Mouse (Mus musculus) neural tube, embryonic 12.5 days (tissue): ENCODE results near the gene Hpd. TPM values are rescaled to one million over a fixed set of nuclear protein-coding genes. Genes with fewer than 3 reads are reported as not detected.
"Not testable (repeated sequence)": the region's sequence is repeated elsewhere in the genome, so short reads cannot be mapped to it uniquely, and the experiment has no call there.

Experiments
- ATAC-seq: fragments of 200-750 bp; cut with Nextera tagmentation; 2 replicates; pipeline ENCODE4 v1.8.0; 2017; ENCODE audit warnings: low read depth, mild to moderate bottlenecking, moderate TSS enrichment, moderate library complexity; ENCODE audit not compliant: low FRiP score
- H3K27ac ChIP-seq: fragments of 300-500 bp; sonication (generic); 2 replicates; pipeline ENCODE4 v1.5.1; 2016
- H3K27me3 ChIP-seq: fragments of 300-500 bp; sonication (generic); replicated peaks from 2 replicates; pipeline ENCODE4 v1.6.1; 2016; ENCODE audit warnings: mild to moderate bottlenecking
- H3K36me3 ChIP-seq: fragments of 300-500 bp; sonication (generic); 2 replicates; pipeline ENCODE4 v1.6.1; 2016; ENCODE audit warnings: mild to moderate bottlenecking
- H3K4me1 ChIP-seq: fragments of 300-500 bp; sonication (generic); 2 replicates; pipeline ENCODE4 v1.6.1; 2016
- H3K4me2 ChIP-seq: fragments of 300-500 bp; sonication (generic); replicated peaks from 2 replicates; pipeline ENCODE4 v1.6.1; 2016; ENCODE audit warnings: mild to moderate bottlenecking
- H3K4me3 ChIP-seq: fragments of 300-500 bp; sonication (generic); 2 replicates; pipeline ENCODE4 v1.5.1; 2016
- H3K9ac ChIP-seq: fragments of 300-500 bp; sonication (generic); 2 replicates; pipeline ENCODE4 v1.6.1; 2016; ENCODE audit warnings: mild to moderate bottlenecking
- H3K9me3 ChIP-seq: fragments of 300-500 bp; sonication (generic); 2 replicates; pipeline ENCODE4 v1.6.1; 2016; ENCODE audit warnings: mild to moderate bottlenecking
- WGBS: fragments of 180-500 bp; shearing (Covaris S2); methylation state at CpG from one replicate; pipeline ENCODE4 v1.1.7; 2016; 5-methylcytosine and 5-hydroxymethylcytosine counted together
- polyA plus RNA-seq: library from polyadenylated mRNA; unstranded; fragments of >200 nt; fragmentation: Nextera tagmentation; extraction: Ambion mirVana; gene quantifications from 2 replicates; pipeline ENCODE4 v1.2.1, GENCODE M21; 2016

The Hpd gene
- polyA plus RNA-seq, 1 experiment from 2014 or later = not detected

DNA sequence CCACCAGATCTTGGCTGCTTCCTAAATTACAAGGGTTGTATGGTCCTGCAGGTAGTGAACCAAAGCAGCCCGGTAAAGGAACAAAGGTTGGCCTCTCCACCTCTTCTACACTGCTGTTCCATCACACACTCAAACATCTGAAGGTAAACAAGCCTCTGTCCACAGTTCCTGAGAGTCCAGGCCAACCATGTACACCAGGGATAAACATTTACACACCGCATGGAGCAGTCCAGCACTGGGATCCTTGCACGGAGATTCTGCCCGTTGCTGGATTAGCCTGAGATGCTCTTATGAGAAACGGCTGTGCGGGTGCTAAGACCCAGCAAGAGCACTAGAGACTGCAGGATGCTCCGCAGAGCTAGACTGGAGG is 19.0 kb upstream of the Hpd start:
- Histone ChIP-seq H3K4me1 (no peaks in the 10 kb centered on the region), H3K9ac (no peak overlapping the region), H3K36me3 (no peaks in the 10 kb centered on the region), H3K4me2 (no peak overlapping the region), H3K4me3 (no peak overlapping the region), H3K27ac (no peak overlapping the region), H3K9me3 (no peaks in the 10 kb centered on the region), H3K27me3 (no peaks in the 10 kb centered on the region)
- ATAC-seq = no peak
- 88% methylated on average over 7 of the region's 7 CpGs for WGBS

DNA sequence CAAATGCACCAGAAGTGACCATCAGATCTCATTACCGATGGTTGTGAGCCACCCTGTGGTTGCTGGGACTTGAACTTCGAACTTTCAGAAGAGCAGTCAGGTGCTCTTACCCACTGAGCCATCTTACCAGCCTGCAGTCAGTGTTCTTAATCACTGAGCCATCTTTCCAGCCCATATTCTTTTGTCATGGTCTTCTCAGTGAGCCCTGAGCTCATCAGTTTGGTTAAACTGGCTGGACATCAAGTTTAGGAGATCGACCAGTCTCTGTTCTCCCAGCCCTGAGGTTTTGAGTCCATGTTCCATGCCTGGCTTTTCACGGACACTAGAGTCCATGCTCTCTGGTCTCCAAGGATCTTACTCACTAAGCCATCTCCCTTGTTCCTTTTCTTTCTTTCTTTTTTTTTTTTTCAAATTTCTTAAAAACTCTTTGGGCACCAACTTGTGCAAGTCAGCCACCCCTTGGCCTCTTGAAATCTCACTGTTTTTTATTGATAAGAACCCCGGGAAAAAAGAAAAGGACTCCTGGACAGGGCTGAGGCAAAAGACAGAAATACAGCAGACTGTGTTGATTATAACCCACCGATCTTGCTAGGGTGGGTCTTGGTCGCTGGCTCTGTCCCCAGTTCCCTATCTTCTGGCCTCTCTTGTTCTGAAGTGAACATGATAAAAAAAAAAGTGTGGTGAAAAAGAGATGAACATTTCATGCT is 18.4 kb upstream of the Hpd start:
- H3K4me3 ChIP-seq, H3K27ac ChIP-seq, H3K9me3 ChIP-seq, H3K4me1 ChIP-seq, ATAC-seq, H3K36me3 ChIP-seq, H3K9ac ChIP-seq, H3K4me2 ChIP-seq, H3K27me3 ChIP-seq: not testable (repeated sequence)
- WGBS = 92% methylated on average over 6 of the region's 7 CpGs

DNA sequence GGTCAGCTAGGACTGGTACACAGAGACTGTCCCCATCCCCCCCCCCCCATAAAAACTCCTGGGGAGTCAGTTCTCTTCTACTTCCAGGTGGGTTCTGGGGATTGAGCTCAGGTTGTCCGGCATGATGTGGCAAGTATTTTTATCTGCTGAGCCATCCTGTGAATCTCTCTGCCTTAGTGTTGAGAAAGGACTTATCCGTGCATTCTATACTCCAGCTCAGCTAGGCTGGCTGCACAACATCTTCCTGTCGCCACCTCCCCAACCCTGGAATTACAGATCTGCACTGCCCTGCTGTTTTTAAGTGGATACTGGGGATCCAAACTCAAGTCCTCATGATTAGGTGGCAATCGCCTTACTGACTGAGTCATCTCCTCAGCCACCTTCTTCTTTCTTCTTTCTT is 16.0 kb upstream of the Hpd start:
- Histone ChIP-seq H3K27me3 (no peaks in the 10 kb centered on the region), H3K4me1 (no peaks in the 10 kb centered on the region), H3K9me3 (no peaks in the 10 kb centered on the region), H3K4me3 (no peak overlapping the region), H3K36me3 (no peaks in the 10 kb centered on the region), H3K9ac (no peak overlapping the region), H3K27ac (no peak overlapping the region), H3K4me2 (no peak overlapping the region)
- no peak for ATAC-seq
- 93% methylated on average over 4 of the region's 4 CpGs for WGBS

DNA sequence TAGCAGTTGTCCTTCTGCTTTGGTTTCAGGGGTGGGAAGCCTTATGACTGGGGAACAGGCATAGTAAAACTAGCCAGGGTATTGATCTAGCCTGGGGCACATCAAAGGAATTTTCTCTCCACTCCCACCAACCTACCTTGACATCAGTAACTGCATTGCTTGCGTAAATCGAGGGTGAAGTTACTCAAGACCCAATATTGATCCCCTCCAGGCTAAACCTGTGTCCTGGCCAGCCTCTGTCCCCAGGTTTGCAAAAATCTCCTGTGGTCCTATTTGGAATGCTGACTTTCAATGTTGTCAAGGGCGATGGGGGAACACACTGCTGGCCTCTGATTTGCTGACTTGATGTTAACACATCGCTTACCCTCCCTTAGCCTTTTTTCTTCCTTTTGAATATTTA is 14.2 kb upstream of the Hpd start:
- WGBS = 76% methylated on average over 4 of the region's 4 CpGs
- Histone ChIP-seq H3K9ac (no peak overlapping the region), H3K4me1 (no peaks in the 10 kb centered on the region)

GRCm38 (mm10) chr5:123195500-123196000 is 13.0 kb upstream of the Hpd start:
- Histone ChIP-seq H3K4me3 (no peak overlapping the region), H3K27ac (no peak overlapping the region), H3K9ac (no peak overlapping the region), H3K36me3 (no peaks in the 10 kb centered on the region), H3K4me2 (no peak overlapping the region), H3K9me3 (no peaks in the 10 kb centered on the region), H3K27me3 (no peaks in the 10 kb centered on the region), H3K4me1 (no peaks in the 10 kb centered on the region)
- ATAC-seq = no peak
- 92% methylated on average over 16 of the region's 16 CpGs for WGBS

More for the DNA sequence above, 14.2 kb upstream of the Hpd start:
- Histone ChIP-seq H3K9me3 (no peaks in the 10 kb centered on the region), H3K4me3 (no peak overlapping the region), H3K27ac (no peak overlapping the region), H3K4me2 (no peak overlapping the region), H3K36me3 (no peaks in the 10 kb centered on the region), H3K27me3 (no peaks in the 10 kb centered on the region)
- no peak for ATAC-seq

GRCm38 (mm10) chr5:123194856-123195255 is 12.3 kb upstream of the Hpd start:
- H3K9me3 ChIP-seq = no peaks in the 10 kb centered on the region
- no peak overlapping the region for H3K4me3 ChIP-seq
- WGBS = 91% methylated on average over 6 of the region's 6 CpGs
- no peaks in the 10 kb centered on the region for H3K27me3 ChIP-seq
- no peak overlapping the region for H3K4me2 ChIP-seq
- H3K27ac ChIP-seq = no peak overlapping the region
- no peaks in the 10 kb centered on the region for H3K4me1 ChIP-seq
- no peaks in the 10 kb centered on the region for H3K36me3 ChIP-seq
- H3K9ac ChIP-seq = no peak overlapping the region
- no peak for ATAC-seq

DNA sequence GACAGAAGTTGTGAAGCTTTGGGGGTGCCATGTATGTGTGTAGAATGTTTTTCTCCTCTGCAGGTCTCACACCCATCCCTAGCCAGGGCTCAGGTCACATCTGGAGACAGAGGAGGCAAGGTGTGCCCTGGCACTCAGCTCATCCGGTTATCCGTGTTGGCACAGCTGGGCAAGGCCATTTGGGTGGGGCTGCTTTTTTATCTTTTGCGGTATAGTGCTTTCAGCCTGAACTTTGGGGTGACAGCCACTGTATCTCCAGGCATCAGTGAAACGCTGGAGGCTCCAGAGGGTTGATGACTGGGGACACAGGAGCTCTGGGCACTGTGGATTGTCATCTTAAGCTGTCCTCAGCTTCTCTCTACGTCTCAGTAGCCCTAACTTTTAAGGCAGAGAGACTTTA is 10.9 kb upstream of the Hpd start:
- Histone ChIP-seq H3K4me1 (no peaks in the 10 kb centered on the region), H3K9ac (no peak overlapping the region), H3K36me3 (no peaks in the 10 kb centered on the region), H3K9me3 (no peaks in the 10 kb centered on the region), H3K4me2 (no peak overlapping the region), H3K4me3 (no peak overlapping the region), H3K27ac (no peak overlapping the region), H3K27me3 (no peaks in the 10 kb centered on the region)
- ATAC-seq = no peak
- 86% methylated on average over 5 of the region's 5 CpGs for WGBS

- Histone ChIP-seq H3K4me3 (no peak overlapping the region), H3K27me3 (no peaks in the 10 kb centered on the region), H3K9me3 (no peaks in the 10 kb centered on the region), H3K9ac (no peak overlapping the region), H3K4me1 (no peaks in the 10 kb centered on the region), H3K27ac (no peak overlapping the region), H3K4me2 (no peak overlapping the region), H3K36me3 (no peaks in the 10 kb centered on the region)
- ATAC-seq = no peak
- 47% methylated on average over 9 of the region's 9 CpGs for WGBS
Measured at GRCm38 (mm10) chr5:123192606-123193150, 10.2 kb upstream of the Hpd start.

- Histone ChIP-seq H3K9ac (no peak overlapping the region), H3K4me1 (no peaks in the 10 kb centered on the region), H3K36me3 (no peaks in the 10 kb centered on the region), H3K4me2 (no peak overlapping the region), H3K27ac (no peak overlapping the region), H3K9me3 (no peaks in the 10 kb centered on the region), H3K27me3 (no peaks in the 10 kb centered on the region), H3K4me3 (no peak overlapping the region)
- ATAC-seq = no peak
- WGBS = 92% methylated on average over 6 of the region's 6 CpGs
Measured at GRCm38 (mm10) chr5:123191427-123191826, 8.9 kb upstream of the Hpd start.

DNA sequence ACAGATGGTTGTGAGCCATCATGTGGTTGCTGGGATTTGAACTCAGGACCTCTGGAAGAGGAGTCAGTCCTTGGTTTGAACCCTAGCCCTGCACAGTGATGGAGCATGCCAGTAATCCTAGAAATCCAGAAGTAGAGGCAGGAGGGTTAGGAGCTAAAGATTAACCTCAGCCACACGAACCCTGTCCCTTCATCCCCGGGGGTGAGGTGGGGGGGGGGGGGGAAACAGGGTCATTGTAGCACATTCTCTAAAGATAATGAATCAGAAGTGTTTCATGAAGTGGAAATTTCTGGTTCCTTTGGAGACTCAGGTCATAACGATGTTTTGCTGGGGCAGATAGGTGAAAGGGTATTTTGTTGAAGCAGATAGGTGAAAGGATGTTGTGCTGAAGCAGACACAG is 8.4 kb upstream of the Hpd start:
- Histone ChIP-seq H3K36me3 (no peaks in the 10 kb centered on the region), H3K27ac (no peak overlapping the region), H3K9ac (no peak overlapping the region), H3K27me3 (no peaks in the 10 kb centered on the region), H3K4me3 (no peak overlapping the region), H3K4me2 (no peak overlapping the region), H3K9me3 (no peaks in the 10 kb centered on the region), H3K4me1 (no peaks in the 10 kb centered on the region)
- WGBS = 72% methylated on average over 3 of the region's 3 CpGs
- no peak for ATAC-seq

- ATAC-seq = no peak
- H3K9me3 ChIP-seq = no peaks in the 10 kb centered on the region
- no peak overlapping the region for H3K4me3 ChIP-seq
- no peak overlapping the region for H3K27ac ChIP-seq
- H3K4me1 ChIP-seq = no peaks in the 10 kb centered on the region
- H3K4me2 ChIP-seq = no peak overlapping the region
- no peaks in the 10 kb centered on the region for H3K27me3 ChIP-seq
- H3K9ac ChIP-seq = no peak overlapping the region
- WGBS = 91% methylated on average over 3 of the region's 3 CpGs
- H3K36me3 ChIP-seq = no peaks in the 10 kb centered on the region
Measured at GRCm38 (mm10) chr5:123187306-123187705, 4.8 kb upstream of the Hpd start.

- Histone ChIP-seq H3K4me1 (no peaks in the 10 kb centered on the region), H3K36me3 (no peaks in the 10 kb centered on the region), H3K4me3 (no peak overlapping the region), H3K9me3 (no peaks in the 10 kb centered on the region), H3K9ac (no peak overlapping the region), H3K4me2 (no peak overlapping the region), H3K27ac (no peak overlapping the region), H3K27me3 (no peaks in the 10 kb centered on the region)
- 86% methylated on average over 6 of the region's 6 CpGs for WGBS
- no peak for ATAC-seq
Measured at GRCm38 (mm10) chr5:123185966-123186365, 3.4 kb upstream of the Hpd start.

- H3K4me2 ChIP-seq = no peak overlapping the region
- no peaks in the 10 kb centered on the region for H3K4me1 ChIP-seq
- WGBS = 71% methylated on average over 6 of the region's 6 CpGs
- no peaks in the 10 kb centered on the region for H3K27me3 ChIP-seq
- ATAC-seq = no peak
- H3K36me3 ChIP-seq = no peaks in the 10 kb centered on the region
- no peak overlapping the region for H3K27ac ChIP-seq
- no peak overlapping the region for H3K9ac ChIP-seq
- H3K4me3 ChIP-seq = no peak overlapping the region
- H3K9me3 ChIP-seq = no peaks in the 10 kb centered on the region
Measured at GRCm38 (mm10) chr5:123181536-123181935, 991 bp downstream of the Hpd start.
